Mouse (Mus musculus): ENCODE data around the gene 1600002K03Rik. TPM values are rescaled to one million over a fixed set of nuclear protein-coding genes. Genes with fewer than 3 reads are reported as not detected.

1600002K03Rik gene
- polyA plus RNA-seq, 1 experiment from 2014 or later = 14.1 TPM

DNA sequence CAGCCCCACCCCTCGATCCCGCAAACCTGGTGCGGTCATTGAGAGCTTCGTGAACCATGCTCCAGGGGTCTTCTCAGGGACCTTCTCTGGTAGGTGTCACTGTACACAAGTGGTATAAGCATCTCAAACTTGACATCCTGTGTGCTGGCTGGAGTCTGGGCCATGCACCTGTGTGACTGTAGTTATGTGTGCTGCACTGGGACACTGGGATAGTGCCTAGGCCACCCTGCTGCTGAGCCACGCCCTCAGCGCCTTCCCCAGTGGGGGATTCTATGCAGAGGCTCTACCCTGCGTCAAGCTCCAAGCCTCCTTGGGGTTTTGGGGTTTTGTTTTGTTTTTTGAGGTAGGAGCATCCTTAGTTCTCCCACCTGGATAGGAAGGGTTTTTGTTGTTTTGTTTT is 18.4 kb upstream of the 1600002K03Rik start:
- TF ChIP-seq EP300 (optimal IDR thresholded peaks at IDR 0.05) = no peak
- TF ChIP-seq CTCF (IDR thresholded peaks at IDR 0.05; ENCODE audit: low read depth) = no peak
- H3K9ac ChIP-seq (ENCODE audit: low read length) = no peak overlapping the region
- no peak overlapping the region for H3K4me3 ChIP-seq (ENCODE audit: low read depth, low read length)
- DNase-seq (ENCODE audit: low spot score) (no peak), ATAC-seq (ENCODE audit: low FRiP score, low TSS enrichment) (no peak)
- no peaks in the 10 kb centered on the region for H3K9me3 ChIP-seq (ENCODE audit: control insufficient read depth, low read length)
- H3K4me1 ChIP-seq (replicated peaks; ENCODE audit: control insufficient read depth, insufficient read depth) = peaks cover 27% of the 10 kb centered on the region
- H3K4me2 ChIP-seq (replicated peaks; ENCODE audit: low read depth) = no peak overlapping the region
- peak overlapping the region; percentile 35; the same call in 1 of the 2 replicates for H3K27ac ChIP-seq (replicated peaks)
- H3K36me3 ChIP-seq (ENCODE audit: control insufficient read depth, insufficient read depth, low read length) = peaks cover 36% of the 10 kb centered on the region
- no peaks in the 10 kb centered on the region for H3K27me3 ChIP-seq (ENCODE audit: control insufficient read depth, insufficient read depth, low read length)
- WGBS = 85% methylated on average over 7 of the region's 7 CpGs

DNA sequence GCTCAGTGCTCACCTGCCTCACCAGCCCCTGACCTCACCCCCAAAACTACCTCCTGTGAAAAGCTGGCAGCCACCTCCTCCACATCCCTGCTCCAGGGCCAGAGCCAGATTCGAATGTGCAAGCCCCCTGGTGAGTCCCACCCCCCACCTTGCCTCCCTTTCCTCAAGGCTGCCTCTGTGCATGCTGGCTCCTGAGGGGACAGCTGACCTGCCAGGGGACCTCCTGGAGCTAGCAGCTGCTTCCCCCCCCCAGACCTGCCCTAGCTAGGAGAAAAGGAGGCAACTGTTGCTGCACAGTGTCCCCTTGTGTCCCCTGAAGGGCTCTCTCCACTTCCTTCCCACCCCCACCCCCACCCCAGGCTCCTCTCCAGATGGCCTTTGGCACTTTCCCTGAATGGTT is 17.5 kb upstream of the 1600002K03Rik start:
- H3K4me2 ChIP-seq (replicated peaks; ENCODE audit: low read depth) = no peak overlapping the region
- H3K36me3 ChIP-seq (ENCODE audit: control insufficient read depth, insufficient read depth, low read length) = peaks cover 36% of the 10 kb centered on the region
- H3K4me3 ChIP-seq (ENCODE audit: low read depth, low read length) = no peak overlapping the region
- peak overlapping the region; percentile 58 for H3K27ac ChIP-seq (replicated peaks)
- H3K9me3 ChIP-seq (ENCODE audit: control insufficient read depth, low read length) = no peaks in the 10 kb centered on the region
- 77% methylated on average over 1 of the region's 1 CpGs for WGBS
- H3K9ac ChIP-seq (ENCODE audit: low read length) = no peak overlapping the region
- H3K4me1 ChIP-seq (replicated peaks; ENCODE audit: control insufficient read depth, insufficient read depth) = peaks cover 29% of the 10 kb centered on the region
- ATAC-seq (ENCODE audit: low FRiP score, low TSS enrichment) = no peak
- no peaks in the 10 kb centered on the region for H3K27me3 ChIP-seq (ENCODE audit: control insufficient read depth, insufficient read depth, low read length)
- TF ChIP-seq CTCF (IDR thresholded peaks at IDR 0.05; ENCODE audit: low read depth) (no peak), EP300 (optimal IDR thresholded peaks at IDR 0.05) (no peak)
- DNase-seq (ENCODE audit: low spot score) = no peak

DNA sequence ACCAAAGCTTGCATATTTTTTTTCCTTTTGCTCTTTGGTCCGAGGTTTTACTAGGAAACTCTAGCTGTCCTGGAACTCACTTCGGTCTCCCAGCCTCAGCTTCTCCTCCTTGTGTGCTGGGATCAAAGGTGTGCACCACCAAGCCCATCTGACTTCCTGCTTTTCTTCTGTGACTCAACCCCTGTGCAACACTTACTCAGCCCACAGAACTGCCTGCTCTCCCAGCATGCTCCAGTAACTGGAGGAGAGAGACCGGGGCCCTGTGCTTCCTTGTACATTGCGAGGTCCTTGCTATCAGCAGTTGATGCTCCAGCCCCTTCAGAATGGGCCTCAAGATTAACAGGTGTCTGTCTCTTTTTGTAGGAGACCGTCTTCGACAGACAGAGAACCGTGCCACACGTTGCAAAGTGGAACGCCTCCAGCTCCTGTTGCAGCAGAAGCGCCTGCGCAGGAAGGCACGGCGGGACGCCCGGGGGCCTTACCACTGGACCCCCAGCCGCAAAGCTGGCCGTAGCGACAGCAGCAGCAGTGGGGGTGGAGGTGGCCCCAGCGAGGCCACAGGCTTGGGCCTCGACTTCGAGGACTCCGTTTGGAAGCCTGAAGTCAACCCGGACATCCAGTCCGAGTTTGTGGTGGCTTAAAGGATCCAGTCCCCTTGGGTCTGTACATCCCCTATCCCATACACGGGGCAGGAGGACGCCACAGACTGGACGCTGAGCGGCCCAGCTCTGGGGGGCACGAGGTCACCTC is 16.6 kb upstream of the 1600002K03Rik start:
- H3K27ac ChIP-seq (replicated peaks) = peak overlapping the region; percentile 76
- 75% methylated on average over 28 of the region's 29 CpGs for WGBS
- H3K4me1 ChIP-seq (replicated peaks; ENCODE audit: control insufficient read depth, insufficient read depth) = peaks cover 30% of the 10 kb centered on the region
- H3K27me3 ChIP-seq (ENCODE audit: control insufficient read depth, insufficient read depth, low read length) = no peaks in the 10 kb centered on the region
- ATAC-seq (ENCODE audit: low FRiP score, low TSS enrichment) (no peak), DNase-seq (ENCODE audit: low spot score) (no peak)
- no peak overlapping the region for H3K4me2 ChIP-seq (replicated peaks; ENCODE audit: low read depth)
- H3K36me3 ChIP-seq (ENCODE audit: control insufficient read depth, insufficient read depth, low read length) = peaks cover 36% of the 10 kb centered on the region
- H3K4me3 ChIP-seq (ENCODE audit: low read depth, low read length) = no peak overlapping the region
- H3K9ac ChIP-seq (ENCODE audit: low read length) = no peak overlapping the region
- TF ChIP-seq CTCF (IDR thresholded peaks at IDR 0.05; ENCODE audit: low read depth) = no peak
- no peaks in the 10 kb centered on the region for H3K9me3 ChIP-seq (ENCODE audit: control insufficient read depth, low read length)

DNA sequence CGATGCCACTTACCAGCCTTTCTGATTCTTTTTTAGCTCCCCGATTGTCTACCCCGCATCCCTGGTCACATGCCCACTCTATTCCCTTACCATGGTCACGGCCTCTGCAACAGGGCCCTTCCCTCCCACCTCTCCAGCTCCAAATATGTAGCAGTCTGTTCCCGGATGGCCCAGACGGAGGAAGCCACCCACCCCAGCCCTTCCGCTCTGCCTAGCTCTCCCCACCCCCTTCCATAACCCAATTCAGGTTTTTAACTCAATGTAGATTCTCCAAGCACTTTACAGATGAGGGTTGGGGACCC is 16.0 kb upstream of the 1600002K03Rik start:
- no peak for ATAC-seq (ENCODE audit: low FRiP score, low TSS enrichment)
- H3K36me3 ChIP-seq (ENCODE audit: control insufficient read depth, insufficient read depth, low read length) = peaks cover 36% of the 10 kb centered on the region
- DNase-seq (ENCODE audit: low spot score) = no peak
- 50% methylated on average over 7 of the region's 7 CpGs for WGBS
- no peak overlapping the region for H3K4me3 ChIP-seq (ENCODE audit: low read depth, low read length)
- H3K4me1 ChIP-seq (replicated peaks; ENCODE audit: control insufficient read depth, insufficient read depth) = peaks cover 29% of the 10 kb centered on the region
- no peaks in the 10 kb centered on the region for H3K27me3 ChIP-seq (ENCODE audit: control insufficient read depth, insufficient read depth, low read length)
- H3K27ac ChIP-seq (replicated peaks) = peak overlapping the region; percentile 76
- no peaks in the 10 kb centered on the region for H3K9me3 ChIP-seq (ENCODE audit: control insufficient read depth, low read length)
- H3K9ac ChIP-seq (ENCODE audit: low read length) = no peak overlapping the region
- no peak for TF ChIP-seq CTCF (IDR thresholded peaks at IDR 0.05; ENCODE audit: low read depth)
- no peak for TF ChIP-seq EP300 (optimal IDR thresholded peaks at IDR 0.05)
- H3K4me2 ChIP-seq (replicated peaks; ENCODE audit: low read depth) = no peak overlapping the region

DNA sequence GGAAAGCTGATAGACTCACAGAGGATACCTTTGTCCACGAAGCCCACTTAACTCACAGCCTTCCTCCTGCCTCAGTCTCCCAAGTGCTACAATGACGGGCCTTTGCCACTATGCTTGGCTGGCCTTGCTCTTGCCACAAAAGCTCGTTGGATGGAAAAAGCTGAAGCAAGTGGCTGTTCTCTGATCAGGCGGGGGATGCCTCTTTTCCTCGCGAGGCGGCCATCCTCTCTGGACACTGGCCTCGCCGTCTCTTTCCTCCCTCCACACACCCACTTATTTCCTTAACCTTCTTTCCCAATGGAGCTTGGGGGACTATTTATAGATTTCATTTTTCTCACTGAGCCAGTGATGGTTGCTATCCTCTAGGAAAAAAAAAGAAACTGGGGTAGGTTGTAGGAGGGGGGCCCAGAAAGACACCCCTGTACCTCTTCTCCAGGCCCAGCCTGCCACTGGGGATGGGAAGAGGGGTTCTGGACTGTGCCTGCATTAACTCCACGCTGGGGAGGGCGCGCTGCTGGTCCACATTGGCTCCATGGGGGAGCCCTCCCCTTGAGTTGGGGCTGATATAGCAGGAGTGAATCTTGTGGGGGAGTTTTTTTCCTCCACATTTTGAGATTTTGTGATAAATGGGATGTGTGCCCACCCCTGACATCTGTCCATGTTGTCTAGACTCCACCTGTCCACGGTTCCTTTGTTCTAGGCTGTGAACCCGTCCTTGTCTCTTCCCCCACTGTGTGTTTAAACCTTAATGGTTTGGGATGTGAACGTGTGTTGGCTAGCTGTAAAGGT is 15.4 kb upstream of the 1600002K03Rik start:
- Histone ChIP-seq H3K9ac (ENCODE audit: low read length) (no peak overlapping the region), H3K4me1 (replicated peaks; ENCODE audit: control insufficient read depth, insufficient read depth) (peaks cover 26% of the 10 kb centered on the region), H3K27me3 (ENCODE audit: control insufficient read depth, insufficient read depth, low read length) (no peaks in the 10 kb centered on the region), H3K4me2 (replicated peaks; ENCODE audit: low read depth) (no peak overlapping the region), H3K27ac (replicated peaks) (peak overlapping the region; percentile 76), H3K9me3 (ENCODE audit: control insufficient read depth, low read length) (no peaks in the 10 kb centered on the region), H3K4me3 (ENCODE audit: low read depth, low read length) (no peak overlapping the region), H3K36me3 (ENCODE audit: control insufficient read depth, insufficient read depth, low read length) (peaks cover 36% of the 10 kb centered on the region)
- TF ChIP-seq CTCF (IDR thresholded peaks at IDR 0.05; ENCODE audit: low read depth) = no peak
- no peak for TF ChIP-seq EP300 (optimal IDR thresholded peaks at IDR 0.05)
- 61% methylated on average over 15 of the region's 15 CpGs for WGBS
- DNase-seq (ENCODE audit: low spot score) (no peak), ATAC-seq (ENCODE audit: low FRiP score, low TSS enrichment) (no peak)
